Mouse (Mus musculus): ENCODE results near the gene D5Ertd577e. TPM values are rescaled to one million over a fixed set of nuclear protein-coding genes. Genes with fewer than 3 reads are reported as not detected.
"Not testable (repeated sequence)": the region's sequence is repeated elsewhere in the genome, so short reads cannot be mapped to it uniquely, and the experiment has no call there.

The D5Ertd577e gene
- not detected in 2 replicates for polyA plus RNA-seq (2015; fragmentation: Nextera tagmentation; extraction: Ambion mirVana)

GRCm38 (mm10) chr5:95456506-95456905 is at the start of gene D5Ertd577e:
D5Ertd577e (plus strand) TSS chr5:95456806.
- H3K4me3 ChIP-seq; H3K27ac ChIP-seq; H3K4me1 ChIP-seq; ATAC-seq (ENCODE audit: insufficient number of reproducible peaks, low FRiP score, low TSS enrichment, low read depth); H3K4me2 ChIP-seq; H3K9me3 ChIP-seq; H3K36me3 ChIP-seq; H3K9ac ChIP-seq; H3K27me3 ChIP-seq: not testable (repeated sequence)
- 31% methylated on average over 1 of the region's 1 CpGs for WGBS

- ATAC-seq (ENCODE audit: insufficient number of reproducible peaks, low FRiP score, low TSS enrichment, low read depth); H3K4me3 ChIP-seq; H3K9ac ChIP-seq; H3K4me2 ChIP-seq; H3K27ac ChIP-seq; H3K9me3 ChIP-seq; H3K36me3 ChIP-seq; H3K4me1 ChIP-seq; H3K27me3 ChIP-seq: not testable (repeated sequence)
Measured at GRCm38 (mm10) chr5:95510458-95510857, 53.9 kb downstream of the D5Ertd577e start, which contains the start of gene Gm3286. Gm3286 (plus strand) TSS chr5:95510758.

Other genes with a start within 250 kb of the D5Ertd577e start
- gene Gm10424, start 184.0 kb upstream of the D5Ertd577e start, polyA plus RNA-seq (2015; fragmentation: Nextera tagmentation; extraction: Ambion mirVana): not detected in 2 replicates
- gene Gm3259, start 150.9 kb upstream of the D5Ertd577e start, polyA plus RNA-seq (2015; fragmentation: Nextera tagmentation; extraction: Ambion mirVana): not detected in 2 replicates
- gene Gm3286, start 54.0 kb downstream of the D5Ertd577e start, polyA plus RNA-seq (2015; fragmentation: Nextera tagmentation; extraction: Ambion mirVana): not detected in 2 replicates
- gene Gm7971, start 138.1 kb downstream of the D5Ertd577e start, polyA plus RNA-seq (2015; fragmentation: Nextera tagmentation; extraction: Ambion mirVana): not detected in 2 replicates

Measured in limb, embryonic 15.5 days (tissue).